Mouse (Mus musculus): ENCODE results near the gene Acaa1b. TPM values are rescaled to one million over a fixed set of nuclear protein-coding genes. Genes with fewer than 3 reads are reported as not detected.

The Acaa1b gene
- 0.55 and 0.85 TPM in 2 replicates for polyA plus RNA-seq (2016; fragmentation: Nextera tagmentation; extraction: Ambion mirVana)

DNA sequence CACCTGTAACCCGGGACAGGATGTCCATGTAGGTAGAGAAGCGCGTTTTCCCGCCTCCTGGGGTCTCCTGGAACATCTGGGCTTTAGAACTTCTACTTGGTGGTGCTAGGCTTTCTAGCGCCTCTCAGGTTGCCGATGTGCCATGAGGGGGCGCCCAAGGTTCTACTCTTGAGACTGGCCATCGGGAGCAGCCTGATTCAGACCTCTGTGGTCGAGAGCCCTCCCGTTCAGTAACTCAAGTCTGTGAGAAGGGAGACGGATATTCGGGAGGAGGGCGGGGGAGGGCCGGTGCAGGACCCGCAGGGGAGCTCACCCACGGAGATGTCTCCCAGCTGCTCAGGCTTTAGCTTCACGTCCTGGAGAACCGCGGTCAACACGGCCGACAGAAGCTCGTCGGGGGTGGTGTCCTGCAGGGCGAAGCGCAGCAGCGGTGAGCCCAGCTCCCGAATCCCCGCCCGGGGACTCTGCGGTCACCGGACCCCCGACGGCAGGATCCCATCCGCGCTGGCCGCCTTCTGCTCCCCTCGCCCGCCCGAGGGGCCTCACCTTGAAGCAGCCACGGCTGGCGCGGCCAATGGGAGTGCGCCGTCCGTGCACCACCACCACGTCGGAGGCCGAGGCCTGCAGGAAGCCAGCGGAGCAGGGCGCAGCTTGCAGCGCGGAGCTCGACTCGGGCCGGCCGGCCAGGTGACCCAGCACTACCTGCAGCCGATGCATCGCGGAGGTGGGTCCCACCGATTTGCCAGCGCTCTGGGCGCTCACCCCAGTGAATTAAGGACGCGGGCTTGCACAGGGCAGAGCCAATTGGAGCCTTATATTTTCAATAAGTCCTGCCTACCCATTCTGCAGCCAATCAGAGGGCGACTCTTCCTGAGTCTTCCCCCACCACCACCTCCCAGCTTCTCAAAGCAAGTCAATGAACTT is at the start of gene Acaa1b:
Gene Acaa1b, minus strand, starts transcription at position 816 of the 924 bp plus-strand sequence.
- H3K27ac ChIP-seq: no peak within 1 kb of the TSS
- H3K4me1 ChIP-seq: peaks cover 5% of the 10 kb centered on the region; the same call in 1 of the 2 replicates
- WGBS (ENCODE audit: insufficient replicate concordance): 2% methylated on average over 65 of the region's 65 CpGs
- H3K27me3 ChIP-seq (replicated peaks): peaks cover 44% of the 10 kb centered on the region
- H3K36me3 ChIP-seq: no peaks in the 10 kb centered on the region
- peak within 1 kb of the TSS; percentile 68 for H3K4me2 ChIP-seq
- peak within 1 kb of the TSS; percentile 52 for H3K4me3 ChIP-seq
- peak; percentile 58 for ATAC-seq
- no peaks in the 10 kb centered on the region for H3K9me3 ChIP-seq (replicated peaks)
- H3K9ac ChIP-seq: no peak within 1 kb of the TSS

DNA sequence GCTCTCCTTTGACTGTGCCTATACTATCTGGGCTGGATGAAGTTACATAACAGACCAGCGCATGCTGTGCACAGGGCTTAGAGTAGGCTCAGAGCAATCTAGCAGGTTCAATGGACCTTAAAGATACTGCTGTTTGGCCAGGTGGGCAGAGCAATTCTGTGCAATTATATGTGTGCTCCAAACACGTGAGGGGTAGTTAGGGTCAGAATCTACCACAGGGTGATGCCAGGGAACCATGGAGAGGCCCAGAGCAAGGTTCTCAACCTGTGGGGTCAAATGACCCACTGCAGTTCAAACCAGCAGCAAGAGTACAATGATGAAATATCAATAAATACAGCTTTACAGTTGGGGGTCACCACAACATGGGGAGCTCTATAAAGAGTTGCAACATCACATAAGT is 49.8 kb upstream of the Acaa1b start:
- ATAC-seq: no peak
- Histone ChIP-seq H3K4me2 (no peak overlapping the region), H3K4me3 (no peak overlapping the region), H3K36me3 (no peaks in the 10 kb centered on the region), H3K9ac (no peak overlapping the region), H3K9me3 (replicated peaks) (peaks cover 5% of the 10 kb centered on the region; the same call in 1 of the 2 replicates), H3K27me3 (replicated peaks) (no peaks in the 10 kb centered on the region), H3K27ac (no peak overlapping the region), H3K4me1 (no peaks in the 10 kb centered on the region)
- 60% methylated on average over 2 of the region's 2 CpGs for WGBS (ENCODE audit: insufficient replicate concordance)

DNA sequence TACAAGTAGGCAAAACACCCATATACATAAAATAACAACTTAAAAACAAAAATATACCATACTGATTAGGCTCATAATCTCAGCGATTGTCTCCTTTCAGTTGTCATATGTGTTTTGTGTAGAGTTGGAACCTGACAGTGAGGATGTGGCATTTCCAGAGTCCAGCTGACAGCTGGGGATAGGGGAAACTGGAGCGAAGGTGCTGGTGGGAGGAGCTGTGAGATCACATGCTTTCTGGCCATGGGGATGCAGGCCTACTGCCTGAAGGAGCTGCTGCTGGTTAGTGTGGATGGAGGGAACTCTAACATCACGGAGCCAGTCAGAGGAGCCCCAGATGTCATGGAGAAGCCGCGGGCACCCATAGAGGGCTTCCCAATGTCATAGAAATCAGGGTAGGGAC is 48.9 kb upstream of the Acaa1b start:
- no peak for ATAC-seq
- no peaks in the 10 kb centered on the region for H3K27me3 ChIP-seq (replicated peaks)
- H3K4me3 ChIP-seq: no peak overlapping the region
- WGBS (ENCODE audit: insufficient replicate concordance): 74% methylated on average over 5 of the region's 5 CpGs
- no peaks in the 10 kb centered on the region for H3K36me3 ChIP-seq
- no peak overlapping the region for H3K4me2 ChIP-seq
- H3K4me1 ChIP-seq: no peaks in the 10 kb centered on the region
- no peak overlapping the region for H3K27ac ChIP-seq
- H3K9ac ChIP-seq: no peak overlapping the region
- H3K9me3 ChIP-seq (replicated peaks): peaks cover 5% of the 10 kb centered on the region; the same call in 1 of the 2 replicates

DNA sequence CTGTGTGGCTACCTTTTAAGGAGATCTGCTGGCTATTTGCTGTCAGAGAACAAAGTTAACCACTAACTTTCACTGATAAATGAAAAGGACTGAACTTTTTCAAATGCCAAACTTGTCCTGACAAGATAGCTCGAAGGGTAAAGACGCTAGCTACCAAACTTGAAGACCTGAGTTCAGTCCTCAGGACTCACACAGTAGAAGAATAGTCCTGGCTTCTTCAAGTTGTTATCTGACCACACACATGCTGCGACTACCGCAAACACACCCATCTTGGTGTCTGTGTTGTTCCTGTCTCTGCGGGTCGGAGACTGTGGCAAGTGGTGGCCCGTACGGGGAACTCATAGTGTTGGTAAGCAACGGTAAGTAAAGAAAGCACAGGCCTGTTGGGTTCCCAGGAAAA is 46.7 kb upstream of the Acaa1b start:
- Histone ChIP-seq H3K4me1 (no peaks in the 10 kb centered on the region), H3K9me3 (replicated peaks) (peaks cover 5% of the 10 kb centered on the region; the same call in 1 of the 2 replicates), H3K27ac (no peak overlapping the region), H3K27me3 (replicated peaks) (no peaks in the 10 kb centered on the region), H3K4me3 (no peak overlapping the region), H3K9ac (no peak overlapping the region), H3K4me2 (no peak overlapping the region), H3K36me3 (no peaks in the 10 kb centered on the region)
- WGBS (ENCODE audit: insufficient replicate concordance): 75% methylated on average over 9 of the region's 9 CpGs
- ATAC-seq: peak; percentile 55; the same call in 1 of the 2 replicates

DNA sequence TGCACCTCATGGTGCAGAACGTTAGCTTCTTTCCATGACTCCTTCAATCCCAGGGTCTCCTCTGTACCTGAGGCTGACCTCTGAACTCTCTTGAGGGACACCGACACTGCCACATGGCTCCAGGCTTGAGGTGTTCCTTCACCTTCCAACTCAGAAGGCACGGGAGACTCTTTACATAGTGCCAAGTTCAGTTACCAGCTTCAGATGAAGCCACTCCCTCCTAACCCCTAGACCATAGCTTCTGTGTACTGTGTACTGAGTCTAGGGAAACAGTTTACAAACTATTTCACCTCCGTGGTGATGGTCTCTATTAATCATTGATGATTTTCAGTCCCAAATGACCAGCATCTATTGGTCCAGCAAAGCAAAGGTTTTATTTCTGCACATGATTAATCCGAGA is 44.8 kb upstream of the Acaa1b start:
- 60% methylated on average over 5 of the region's 5 CpGs for WGBS (ENCODE audit: insufficient replicate concordance)
- H3K36me3 ChIP-seq: no peaks in the 10 kb centered on the region

DNA sequence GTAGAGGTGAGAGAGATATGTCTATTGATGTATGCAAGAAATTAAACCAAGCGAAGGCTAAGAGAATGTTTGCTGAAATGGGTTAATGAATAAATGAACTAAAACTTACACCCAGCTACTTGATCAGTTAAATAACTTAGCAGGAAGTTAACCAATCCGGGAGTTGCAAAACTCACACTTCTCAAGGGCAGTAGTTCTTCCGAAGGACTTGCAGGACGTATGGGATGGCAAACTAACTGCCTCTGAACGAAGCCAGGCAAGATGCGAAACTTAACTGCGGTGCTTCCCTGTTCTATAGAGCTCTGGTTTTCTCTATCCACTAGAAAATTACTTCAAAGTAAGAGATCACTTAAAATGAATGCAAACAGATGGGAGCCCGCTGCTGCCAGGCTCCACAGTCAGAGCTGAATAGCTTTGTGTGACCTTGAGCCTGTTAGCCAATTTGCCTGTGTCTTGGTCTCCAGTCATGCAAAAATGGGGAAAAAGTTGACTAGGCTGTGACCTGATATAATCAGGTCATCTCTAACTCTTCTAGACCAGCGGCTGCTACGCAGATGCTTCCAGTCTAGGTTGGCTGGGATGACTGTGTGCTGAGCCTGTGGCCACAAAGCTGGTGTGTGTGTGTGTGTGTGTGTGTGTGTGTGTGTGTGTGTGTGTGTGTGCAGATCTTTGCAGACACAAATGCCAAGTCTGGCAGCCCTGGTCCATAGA is 42.4 kb upstream of the Acaa1b start:
- Histone ChIP-seq H3K4me2 (no peak overlapping the region), H3K27me3 (replicated peaks) (no peaks in the 10 kb centered on the region), H3K4me3 (no peak overlapping the region), H3K27ac (no peak overlapping the region), H3K9me3 (replicated peaks) (peaks cover under 1% of the 10 kb centered on the region; the same call in 1 of the 2 replicates), H3K36me3 (no peaks in the 10 kb centered on the region), H3K9ac (no peak overlapping the region), H3K4me1 (no peaks in the 10 kb centered on the region)
- ATAC-seq: no peak
- WGBS (ENCODE audit: insufficient replicate concordance): 65% methylated on average over 10 of the region's 10 CpGs

More for the DNA sequence above, 44.8 kb upstream of the Acaa1b start:
- Histone ChIP-seq H3K4me2 (no peak overlapping the region), H3K4me3 (no peak overlapping the region), H3K9ac (no peak overlapping the region), H3K27me3 (replicated peaks) (no peaks in the 10 kb centered on the region), H3K27ac (no peak overlapping the region), H3K4me1 (no peaks in the 10 kb centered on the region), H3K9me3 (replicated peaks) (peaks cover 5% of the 10 kb centered on the region; the same call in 1 of the 2 replicates)
- no peak for ATAC-seq

DNA sequence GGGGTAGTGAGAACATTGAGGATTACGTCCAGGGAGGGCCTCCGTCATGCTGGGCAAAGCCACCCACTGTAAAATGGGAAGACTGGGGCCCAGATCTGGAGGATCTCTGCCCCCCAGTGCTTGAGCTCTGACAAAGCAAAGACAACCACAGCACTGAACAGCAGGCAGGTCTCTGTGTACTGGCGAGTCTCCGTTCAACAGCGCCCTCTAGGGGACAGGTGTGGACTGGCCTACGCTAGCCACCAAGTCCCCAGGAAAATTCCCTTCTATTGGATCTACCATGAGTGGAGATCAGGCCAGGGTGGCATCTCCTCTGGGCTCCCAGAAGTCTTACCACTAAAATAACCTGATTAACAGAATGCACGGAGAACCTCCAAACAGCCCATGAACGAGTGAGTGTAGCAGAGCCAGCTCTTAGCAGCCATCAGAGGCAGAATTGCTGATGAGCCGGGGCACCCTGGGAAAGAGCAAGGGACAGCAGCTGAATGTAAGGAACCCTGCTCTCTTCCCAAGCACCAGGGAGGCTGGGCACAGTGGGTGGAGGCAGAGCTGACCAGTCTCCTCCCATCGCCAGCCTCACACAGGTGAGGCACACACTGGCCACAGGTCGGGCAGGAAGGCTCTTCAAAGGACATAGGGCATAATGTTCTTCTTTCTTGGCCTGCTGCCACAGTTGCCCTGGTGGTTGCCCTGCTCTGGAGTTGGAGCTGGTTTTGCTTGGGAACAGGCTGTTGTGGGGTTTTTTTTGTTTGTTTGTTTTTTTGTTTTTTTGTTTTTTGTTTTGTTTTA is 35.5 kb upstream of the Acaa1b start:
- no peak overlapping the region for H3K4me2 ChIP-seq
- no peak overlapping the region for H3K4me3 ChIP-seq
- WGBS (ENCODE audit: insufficient replicate concordance): 37% methylated on average over 11 of the region's 11 CpGs
- H3K9ac ChIP-seq: no peak overlapping the region
- no peaks in the 10 kb centered on the region for H3K4me1 ChIP-seq
- H3K27ac ChIP-seq: no peak overlapping the region
- H3K36me3 ChIP-seq: no peaks in the 10 kb centered on the region
- H3K9me3 ChIP-seq (replicated peaks): no peaks in the 10 kb centered on the region
- no peaks in the 10 kb centered on the region for H3K27me3 ChIP-seq (replicated peaks)
- ATAC-seq: no peak

DNA sequence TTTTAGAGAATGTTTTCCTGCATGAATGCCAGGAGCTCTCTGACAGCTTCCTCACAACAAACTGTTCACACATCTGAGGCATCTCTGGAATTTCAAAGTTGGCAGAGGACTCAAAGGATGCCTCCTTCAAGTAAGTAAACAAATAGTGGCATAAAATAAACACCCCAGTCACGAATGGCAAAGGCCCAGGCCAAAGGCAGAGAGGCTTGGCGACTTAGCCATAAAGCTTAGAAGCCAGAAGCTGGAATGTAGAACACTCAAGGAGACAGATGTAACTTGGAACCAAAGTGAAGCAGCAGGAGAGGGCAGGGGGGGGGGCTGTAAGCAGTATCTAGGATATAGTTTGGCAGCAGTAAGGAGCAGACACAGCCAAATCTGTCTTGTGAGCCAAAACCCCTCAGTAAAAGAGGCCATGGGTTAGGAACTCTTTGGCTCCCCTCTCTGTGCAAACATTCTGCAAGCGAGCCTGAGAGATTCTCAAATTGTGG is 24.4 kb upstream of the Acaa1b start:
- 23% methylated on average over 3 of the region's 3 CpGs for WGBS (ENCODE audit: insufficient replicate concordance)
- Histone ChIP-seq H3K36me3 (no peaks in the 10 kb centered on the region), H3K27me3 (replicated peaks) (no peaks in the 10 kb centered on the region), H3K9ac (no peak overlapping the region), H3K27ac (no peak overlapping the region), H3K4me2 (no peak overlapping the region), H3K4me3 (no peak overlapping the region), H3K4me1 (no peaks in the 10 kb centered on the region), H3K9me3 (replicated peaks) (no peaks in the 10 kb centered on the region)
- no peak for ATAC-seq

DNA sequence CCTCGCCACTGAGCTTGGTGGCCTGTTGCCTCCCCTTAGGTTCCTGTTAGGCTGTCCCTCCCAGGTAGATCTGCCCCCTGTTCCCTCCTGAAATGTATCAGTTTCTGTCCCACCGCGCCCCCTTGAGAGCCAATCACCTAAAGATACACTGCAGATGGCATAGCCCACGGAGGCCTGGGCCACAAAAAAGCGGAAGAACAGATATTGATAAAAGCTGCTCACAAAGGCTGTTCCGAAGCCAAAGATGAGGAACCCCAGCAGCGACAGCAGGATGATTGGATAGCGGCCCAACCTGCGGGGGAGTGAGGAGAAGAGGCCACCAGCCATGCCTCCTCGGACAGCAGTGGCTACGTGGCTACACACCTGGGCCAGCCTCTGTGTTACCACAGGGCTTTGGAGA is 22.4 kb upstream of the Acaa1b start:
- H3K9me3 ChIP-seq (replicated peaks): no peaks in the 10 kb centered on the region
- no peak for ATAC-seq
- no peak overlapping the region for H3K4me2 ChIP-seq
- H3K27me3 ChIP-seq (replicated peaks): no peaks in the 10 kb centered on the region
- H3K9ac ChIP-seq: no peak overlapping the region
- H3K27ac ChIP-seq: no peak overlapping the region
- WGBS (ENCODE audit: insufficient replicate concordance): 71% methylated on average over 11 of the region's 11 CpGs
- no peaks in the 10 kb centered on the region for H3K36me3 ChIP-seq
- H3K4me1 ChIP-seq: no peaks in the 10 kb centered on the region
- H3K4me3 ChIP-seq: no peak overlapping the region

DNA sequence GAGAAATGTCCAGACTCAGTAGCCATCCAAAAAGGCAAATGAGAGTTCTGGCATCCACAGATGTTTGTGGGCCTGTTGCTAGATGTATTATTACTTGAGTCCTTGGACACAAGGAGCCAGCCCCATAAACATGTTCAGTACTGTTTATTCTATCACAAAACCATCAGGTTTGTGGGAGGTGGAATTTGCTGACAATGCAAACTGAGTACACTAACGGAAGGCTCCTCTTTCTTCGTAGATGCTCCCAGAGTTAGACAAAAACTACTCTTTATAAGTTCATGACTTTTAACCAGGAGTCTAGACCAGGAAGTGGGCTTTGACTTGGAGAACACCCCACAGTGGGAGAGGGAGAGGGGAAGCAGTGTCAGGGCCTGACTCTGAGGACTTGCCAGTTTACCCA is 10.7 kb upstream of the Acaa1b start:
- Histone ChIP-seq H3K4me2 (no peak overlapping the region), H3K9ac (no peak overlapping the region), H3K27ac (no peak overlapping the region), H3K4me3 (no peak overlapping the region), H3K36me3 (no peaks in the 10 kb centered on the region), H3K4me1 (no peaks in the 10 kb centered on the region), H3K27me3 (replicated peaks) (no peaks in the 10 kb centered on the region), H3K9me3 (replicated peaks) (no peaks in the 10 kb centered on the region)
- WGBS (ENCODE audit: insufficient replicate concordance): 82% methylated on average over 2 of the region's 2 CpGs
- ATAC-seq: no peak

DNA sequence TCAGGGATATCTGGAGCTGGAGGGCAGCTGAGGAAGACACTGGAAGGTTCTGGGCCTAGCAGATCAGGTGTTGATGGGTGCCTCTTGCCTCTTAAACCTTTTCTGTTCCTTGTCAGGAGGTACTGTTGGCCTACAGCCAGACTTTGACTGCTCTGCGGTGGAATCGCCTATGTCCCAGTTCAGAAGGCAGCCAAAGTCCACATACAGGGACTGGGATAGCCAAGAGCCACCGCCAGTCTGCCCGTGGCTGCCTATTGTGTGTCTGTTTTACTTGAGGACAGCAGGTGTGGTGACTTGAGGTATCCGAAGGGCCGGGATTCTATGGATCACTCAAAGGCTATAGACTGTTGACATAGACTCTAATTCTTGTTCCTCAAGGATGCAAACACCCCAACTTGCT is 8.7 kb upstream of the Acaa1b start:
- no peaks in the 10 kb centered on the region for H3K9me3 ChIP-seq (replicated peaks)
- no peak overlapping the region for H3K4me3 ChIP-seq
- no peak overlapping the region for H3K9ac ChIP-seq
- H3K4me2 ChIP-seq: no peak overlapping the region
- no peaks in the 10 kb centered on the region for H3K27me3 ChIP-seq (replicated peaks)
- no peak for ATAC-seq
- H3K27ac ChIP-seq: no peak overlapping the region
- no peaks in the 10 kb centered on the region for H3K4me1 ChIP-seq
- 74% methylated on average over 6 of the region's 6 CpGs for WGBS (ENCODE audit: insufficient replicate concordance)
- H3K36me3 ChIP-seq: no peaks in the 10 kb centered on the region

Data from liver, embryonic 12.5 days (tissue).